Mouse (Mus musculus) bone marrow, adult 2 months (tissue): Measurements from ENCODE around the gene Gadd45gip1. TPM values are rescaled to one million over a fixed set of nuclear protein-coding genes. Genes with fewer than 3 reads are reported as not detected.

ENCODE experiments used
- H3K27ac ChIP-seq: fragments of 200-500 bp; 2 replicates; pipeline ENCODE4 v1.5.1; 2012; ENCODE audit warnings: low read depth, mild to moderate bottlenecking, control low read depth, inconsistent platforms, low read length; ENCODE audit not compliant: control insufficient read depth, poor library complexity, insufficient read depth
- H3K4me1 ChIP-seq: fragments of 200-500 bp; 2 replicates; pipeline ENCODE4 v1.6.1; 2011; ENCODE audit warnings: low read length; ENCODE audit not compliant: control insufficient read depth, insufficient read depth
- H3K4me3 ChIP-seq: fragments of 200-500 bp; replicated peaks from 2 replicates; pipeline ENCODE3; 2011; ENCODE audit warnings: mild to moderate bottlenecking, low read depth, low read length, control low read depth; ENCODE audit not compliant: control insufficient read depth
- CTCF ChIP-seq: fragments of 200-500 bp; IDR thresholded peaks from 2 replicates; pipeline ENCODE4 v1.5.1; 2011; ENCODE audit warnings: low read length, control low read depth; ENCODE audit not compliant: control insufficient read depth, insufficient read depth
- POLR2A ChIP-seq: fragments of 200-500 bp; IDR thresholded peaks from 2 replicates; pipeline ENCODE4 v1.6.1; 2011; ENCODE audit warnings: low read depth, mild to moderate bottlenecking, control low read depth, low read length, borderline replicate concordance; ENCODE audit not compliant: control insufficient read depth
- WGBS: fragments of 180-500 bp; shearing (Covaris S2); methylation state at CpG from one replicate; pipeline ENCODE4 v1.1.7; 2018; 5-methylcytosine and 5-hydroxymethylcytosine counted together
- polyA plus RNA-seq: library from polyadenylated mRNA; stranded (reverse); fragments of >200 nt; gene quantifications from 2 replicates; pipeline ENCODE4 v1.2.4, GENCODE M21; 2011; ENCODE audit warnings: low replicate concordance; ENCODE audit not compliant: missing spikeins, insufficient read depth, insufficient read length

The Gadd45gip1 gene
- polyA plus RNA-seq, 1 experiment: 20.5 TPM

GRCm38 (mm10) chr8:84873016-84873415 lies 41.7 kb downstream of the Gadd45gip1 start:
- Histone ChIP-seq H3K4me1 (no peaks in the 10 kb centered on the region; the same call in 1 of the 2 replicates), H3K27ac (no peak overlapping the region), H3K4me3 (peak overlapping the region; percentile 85)
- 41% methylated on average over 4 of the region's 4 CpGs for WGBS
- TF ChIP-seq POLR2A (no peak), CTCF (no peak)

DNA sequence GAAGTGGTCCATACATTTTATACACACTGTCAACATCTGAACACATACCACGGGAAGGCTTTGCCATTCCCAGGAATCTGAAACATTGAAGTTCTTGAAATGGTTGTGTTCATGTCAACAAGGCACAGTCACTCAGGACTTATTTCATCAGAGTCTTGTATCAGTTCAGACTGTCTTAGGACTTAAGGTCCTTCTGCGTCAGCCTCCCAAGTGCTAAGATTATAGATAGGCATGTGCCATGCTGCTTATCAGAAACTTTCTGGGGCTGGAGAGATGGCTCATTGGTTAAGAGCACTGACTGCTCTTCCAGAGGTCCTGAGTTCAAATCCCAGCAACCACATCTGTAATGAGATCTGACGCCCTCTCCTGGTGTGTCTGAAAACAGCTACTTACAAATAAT lies 43.0 kb downstream of the Gadd45gip1 start:
- Histone ChIP-seq H3K4me1 (no peaks in the 10 kb centered on the region; the same call in 1 of the 2 replicates), H3K4me3 (no peak overlapping the region), H3K27ac (no peak overlapping the region)
- WGBS: 61% methylated on average over 3 of the region's 3 CpGs
- no peak for TF ChIP-seq CTCF

GRCm38 (mm10) chr8:84877297-84878035 lies 46.1 kb downstream of the Gadd45gip1 start:
- Histone ChIP-seq H3K4me1 (no peaks in the 10 kb centered on the region), H3K27ac (no peak overlapping the region), H3K4me3 (no peak overlapping the region)
- WGBS: 69% methylated on average over 3 of the region's 3 CpGs
- TF ChIP-seq CTCF (no peak), POLR2A (no peak)

DNA sequence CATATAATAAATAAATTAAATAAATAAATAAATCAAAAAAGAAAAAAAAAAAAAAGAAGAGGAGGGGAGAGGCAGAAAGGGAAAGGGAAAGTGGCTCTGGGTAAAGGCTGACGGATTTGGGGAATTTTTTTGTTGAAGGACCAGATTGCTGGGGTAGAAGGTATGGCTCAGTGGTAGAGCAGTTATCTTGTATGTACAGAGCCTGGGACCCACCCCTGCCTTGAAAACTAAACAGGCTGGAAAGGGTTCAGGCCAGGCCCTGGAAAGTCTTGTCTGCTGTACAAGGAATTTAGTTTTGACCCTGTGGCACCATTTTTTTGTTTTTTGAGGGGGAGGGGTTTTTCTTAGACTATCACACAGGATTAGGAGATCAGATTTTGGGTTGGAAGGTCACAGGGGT lies 47.6 kb downstream of the Gadd45gip1 start:
- H3K4me1 ChIP-seq: no peaks in the 10 kb centered on the region
- TF ChIP-seq POLR2A (no peak), CTCF (no peak)
- WGBS: 65% methylated on average over 1 of the region's 1 CpGs
- H3K4me3 ChIP-seq: no peak overlapping the region
- H3K27ac ChIP-seq: no peak overlapping the region

GRCm38 (mm10) chr8:84884728-84885127 lies 53.4 kb downstream of the Gadd45gip1 start:
- H3K4me1 ChIP-seq: no peaks in the 10 kb centered on the region; the same call in 1 of the 2 replicates
- no peak overlapping the region for H3K27ac ChIP-seq
- 75% methylated on average over 4 of the region's 4 CpGs for WGBS
- TF ChIP-seq POLR2A (no peak), CTCF (no peak)
- H3K4me3 ChIP-seq: no peak overlapping the region

Other genes with a start within 250 kb of the Gadd45gip1 start
- gene Ier2, start 168.7 kb upstream of the Gadd45gip1 start, polyA plus RNA-seq: 13.2 and 49.9 TPM in 2 replicates
- 78.9 and 134 TPM in 2 replicates for gene Trmt1, start 145.2 kb upstream of the Gadd45gip1 start, polyA plus RNA-seq
- 14.6 and 26.2 TPM in 2 replicates for gene Nacc1, start 143.7 kb upstream of the Gadd45gip1 start, polyA plus RNA-seq
- 59.2 and 125 TPM in 2 replicates for gene Lyl1, start 130.1 kb upstream of the Gadd45gip1 start, polyA plus RNA-seq
- 12.0 and 27.2 TPM in 2 replicates for gene G430095P16Rik, start 108.5 kb upstream of the Gadd45gip1 start, polyA plus RNA-seq
- 20.6 and 23.7 TPM in 2 replicates for gene Nfix, start 31.2 kb upstream of the Gadd45gip1 start, polyA plus RNA-seq
- 2.2 and 3.3 TPM in 2 replicates for gene Dand5, start 8.7 kb upstream of the Gadd45gip1 start, polyA plus RNA-seq
- gene Rad23a, start 9.1 kb downstream of the Gadd45gip1 start, polyA plus RNA-seq: 169 and 222 TPM in 2 replicates
- 342 and 475 TPM in 2 replicates for gene Calr, start 15.4 kb downstream of the Gadd45gip1 start, polyA plus RNA-seq
- 36.6 and 59.1 TPM in 2 replicates for gene Farsa, start 25.5 kb downstream of the Gadd45gip1 start, polyA plus RNA-seq
- gene Syce2, start 40.6 kb downstream of the Gadd45gip1 start, polyA plus RNA-seq: 32.6 and 36.7 TPM in 2 replicates
- 19.1 and 33.0 TPM in 2 replicates for gene Gcdh, start 62.4 kb downstream of the Gadd45gip1 start, polyA plus RNA-seq
- gene Klf1, start 70.4 kb downstream of the Gadd45gip1 start, polyA plus RNA-seq: 142 and 168 TPM in 2 replicates
- gene Dnase2a, start 77.0 kb downstream of the Gadd45gip1 start, polyA plus RNA-seq: 35.0 and 54.0 TPM in 2 replicates
- gene Mast1, start 105.8 kb downstream of the Gadd45gip1 start, polyA plus RNA-seq: not detected in 2 replicates
- gene Rtbdn, start 115.5 kb downstream of the Gadd45gip1 start, polyA plus RNA-seq: not detected in 2 replicates
- not detected in 2 replicates for gene Gm49661, start 137.9 kb downstream of the Gadd45gip1 start, polyA plus RNA-seq
- gene Prdx2, start 138.1 kb downstream of the Gadd45gip1 start, polyA plus RNA-seq: 1,113 and 1,804 TPM in 2 replicates
- 40.8 and 54.9 TPM in 2 replicates for gene Rnaseh2a, start 138.2 kb downstream of the Gadd45gip1 start, polyA plus RNA-seq
- 11.1 and 18.4 TPM in 2 replicates for gene Junb, start 147.2 kb downstream of the Gadd45gip1 start, polyA plus RNA-seq
- 3.5 and 7.3 TPM in 2 replicates for gene Hook2, start 159.1 kb downstream of the Gadd45gip1 start, polyA plus RNA-seq
- not detected in 2 replicates for gene Best2, start 183.0 kb downstream of the Gadd45gip1 start, polyA plus RNA-seq
- gene Asna1, start 193.8 kb downstream of the Gadd45gip1 start, polyA plus RNA-seq: 20.7 and 46.6 TPM in 2 replicates
- 240 and 300 TPM in 2 replicates for gene Trir, start 195.3 kb downstream of the Gadd45gip1 start, polyA plus RNA-seq
- 35.5 and 49.9 TPM in 2 replicates for gene Tnpo2, start 205.4 kb downstream of the Gadd45gip1 start, polyA plus RNA-seq
- gene Fbxw9, start 228.5 kb downstream of the Gadd45gip1 start, polyA plus RNA-seq: 4.1 and 14.3 TPM in 2 replicates
- gene Gm5741, start 236.5 kb downstream of the Gadd45gip1 start, polyA plus RNA-seq: 4.3 TPM in 1 of 2 replicates, not detected in the other
- gene Dhps, start 240.2 kb downstream of the Gadd45gip1 start, polyA plus RNA-seq: 31.0 and 39.6 TPM in 2 replicates
- gene Wdr83os, start 249.2 kb downstream of the Gadd45gip1 start, polyA plus RNA-seq: 26.9 and 42.0 TPM in 2 replicates
- gene Wdr83, start 249.8 kb downstream of the Gadd45gip1 start, polyA plus RNA-seq: 57.4 and 100 TPM in 2 replicates